Mouse (Mus musculus) induced T-regulatory cell, adult 2 months (primary cell): ENCODE measurements around the gene Hnrnpa1.
"Not testable (repeated sequence)": the region's sequence is repeated elsewhere in the genome, so short reads cannot be mapped to it uniquely, and the experiment has no call there.

Experiments used
- DNase-seq: peaks from one replicate; pipeline ENCODE4 v3.0.0-alpha.2; 2012; ENCODE audit warnings: low read depth

The Hnrnpa1 gene

GRCm38 (mm10) chr15:103272419-103273279 lies 32.4 kb downstream of the Hnrnpa1 start, which contains the start of gene Copz1:
Copz1 (plus strand) TSS chr15:103272714.
- peak; percentile 99 for DNase-seq

- DNase-seq, result not testable (repeated sequence)
These were observed 35.7 kb downstream of the Hnrnpa1 start for GRCm38 (mm10) chr15:103275943-103276342.

GRCm38 (mm10) chr15:103277949-103278348 lies 37.7 kb downstream of the Hnrnpa1 start:
- DNase-seq, result no peak

DNA sequence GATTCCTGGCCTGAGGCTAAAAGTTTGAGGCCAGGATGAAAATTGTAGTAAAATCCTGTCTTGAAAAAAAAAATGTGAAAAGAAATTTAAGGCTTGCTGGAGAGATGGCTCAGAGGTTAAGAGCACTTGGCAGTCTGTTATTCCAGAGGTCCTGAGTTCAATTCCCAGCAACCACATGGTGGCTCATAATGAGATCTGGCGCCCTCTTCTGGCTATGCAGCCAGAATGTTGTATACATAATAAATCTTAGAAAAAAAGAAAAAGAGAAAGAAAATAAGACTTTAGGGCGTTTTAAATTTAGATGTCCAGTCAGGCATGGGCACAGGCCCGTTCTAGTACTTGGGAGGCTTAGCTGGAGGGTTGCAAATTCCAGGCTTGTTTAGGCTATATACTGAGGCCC lies 39.5 kb downstream of the Hnrnpa1 start:
- DNase-seq, result peak; percentile 75

- peak; percentile 67 for DNase-seq
These were observed 40.7 kb downstream of the Hnrnpa1 start for GRCm38 (mm10) chr15:103280817-103281464.

GRCm38 (mm10) chr15:103281465-103282205 lies 41.4 kb downstream of the Hnrnpa1 start:
- no peak for DNase-seq

DNA sequence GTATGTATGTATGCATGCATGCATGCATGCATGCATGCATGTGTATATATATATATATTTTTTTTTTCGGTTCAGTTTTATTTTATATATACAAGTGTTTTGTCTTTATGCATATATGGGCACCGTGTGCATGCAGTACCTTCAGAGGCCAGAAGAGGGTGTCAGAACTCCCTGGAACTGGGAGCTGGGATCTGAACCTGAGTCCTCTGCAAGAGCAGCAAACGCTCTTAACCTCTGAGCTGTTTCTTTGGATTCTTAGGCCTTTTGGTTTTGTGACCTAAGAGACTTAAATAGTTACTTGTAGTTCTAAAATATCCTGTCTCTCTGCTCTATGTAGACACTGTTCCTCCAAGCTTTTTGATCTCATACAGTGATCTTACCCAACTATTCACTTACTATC lies 43.8 kb downstream of the Hnrnpa1 start:
- peak; percentile 72 for DNase-seq

DNA sequence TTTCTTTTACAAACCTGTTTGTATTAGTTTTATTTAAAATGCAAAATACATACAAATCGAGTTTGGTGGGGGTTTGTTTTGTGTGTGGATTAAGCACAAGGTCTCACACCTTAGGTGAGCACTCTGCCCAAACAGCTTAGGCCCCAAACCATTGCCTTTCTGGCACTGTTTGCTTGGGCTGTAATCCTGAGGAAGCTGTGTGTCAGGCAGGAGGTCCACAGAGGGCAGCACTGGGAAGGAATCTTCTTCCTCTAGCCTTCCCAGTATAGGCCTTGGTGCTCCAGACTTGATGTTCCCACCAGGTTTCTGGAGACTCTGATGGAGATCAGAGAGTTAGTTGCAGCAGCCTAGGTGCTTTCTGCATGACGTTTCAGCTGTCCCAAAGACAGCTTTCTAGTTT lies 44.4 kb downstream of the Hnrnpa1 start:
- DNase-seq, result no peak

- no peak for DNase-seq
These were observed 45.7 kb downstream of the Hnrnpa1 start for GRCm38 (mm10) chr15:103285778-103286417.

- no peak for DNase-seq
These were observed 49.4 kb downstream of the Hnrnpa1 start for GRCm38 (mm10) chr15:103289600-103289999.

GRCm38 (mm10) chr15:103290417-103290816 lies 50.2 kb downstream of the Hnrnpa1 start:
- DNase-seq, result no peak

GRCm38 (mm10) chr15:103290843-103291242 lies 50.6 kb downstream of the Hnrnpa1 start:
- no peak for DNase-seq

DNA sequence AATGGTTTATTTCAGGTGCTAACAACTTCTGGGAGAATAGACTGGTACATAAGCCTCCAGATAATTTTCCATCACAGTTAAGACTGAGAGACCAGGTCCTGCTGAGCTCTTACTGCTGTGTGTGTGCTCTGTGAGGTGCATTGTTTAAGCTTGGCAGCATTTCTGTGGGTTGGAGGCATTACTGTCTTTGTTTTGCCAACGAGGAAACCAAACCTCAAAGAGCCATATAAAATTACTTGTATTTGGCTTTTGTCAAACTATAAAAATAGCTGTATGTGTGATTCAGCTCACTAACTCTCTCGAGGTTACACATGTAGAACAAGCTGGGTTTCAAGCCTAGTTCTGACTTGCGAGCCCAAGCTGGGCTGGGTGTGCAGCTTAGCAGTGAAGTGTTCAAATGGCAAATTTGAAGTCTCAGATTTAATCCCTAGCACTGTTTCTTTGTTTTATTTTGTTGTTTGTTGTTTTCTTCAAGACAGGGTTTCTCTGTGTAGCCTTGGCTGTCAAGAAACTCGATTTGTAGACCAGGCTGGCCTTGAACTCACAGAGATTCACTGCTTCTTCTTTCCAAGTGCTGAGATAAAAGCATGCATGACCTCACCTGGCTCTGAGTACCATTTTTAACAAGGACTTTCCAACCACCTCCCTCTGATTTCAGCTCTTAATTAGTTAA lies 52.6 kb downstream of the Hnrnpa1 start:
- DNase-seq, result no peak

GRCm38 (mm10) chr15:103293375-103293774 lies 53.1 kb downstream of the Hnrnpa1 start:
- peak; percentile 39 for DNase-seq

- DNase-seq, result no peak
These were observed 54.4 kb downstream of the Hnrnpa1 start for GRCm38 (mm10) chr15:103294649-103295048.

- no peak for DNase-seq
These were observed 55.6 kb downstream of the Hnrnpa1 start for GRCm38 (mm10) chr15:103295851-103296250.
